Mouse (Mus musculus) kidney, postnatal 0 days (tissue): ENCODE results near the gene Dgki. TPM values are rescaled to one million over a fixed set of nuclear protein-coding genes. Genes with fewer than 3 reads are reported as not detected.

Experiments
- ATAC-seq: fragments of 200-750 bp; cut with Nextera tagmentation; replicated peaks from 2 replicates; pipeline ENCODE4 v1.8.0; 2017; ENCODE audit warnings: low read depth, moderate number of reproducible peaks, moderate TSS enrichment, moderate library complexity; ENCODE audit not compliant: low FRiP score
- DNase-seq: peaks from one replicate; pipeline ENCODE4 v3.0.0-alpha.2; 2016; ENCODE audit warnings: low spot score
- H3K27ac ChIP-seq: fragments of 300-500 bp; sonication (generic); 2 replicates; pipeline ENCODE4 v1.5.1; 2014; ENCODE audit warnings: mild to moderate bottlenecking
- H3K27me3 ChIP-seq: fragments of 300-500 bp; sonication (generic); 2 replicates; pipeline ENCODE4 v1.6.1; 2014; ENCODE audit warnings: low read length, mixed read lengths; ENCODE audit not compliant: insufficient read depth
- H3K36me3 ChIP-seq: fragments of 300-500 bp; sonication (generic); 2 replicates; pipeline ENCODE4 v1.6.1; 2014; ENCODE audit warnings: low read length, mixed read lengths; ENCODE audit not compliant: insufficient read depth
- H3K4me1 ChIP-seq: fragments of 300-500 bp; sonication (generic); replicated peaks from 2 replicates; pipeline ENCODE4 v1.6.1; 2014; ENCODE audit warnings: antibody characterized with exemption, low read length, mixed read lengths; ENCODE audit not compliant: insufficient read depth
- H3K4me2 ChIP-seq: fragments of 300-500 bp; sonication (generic); 2 replicates; pipeline ENCODE4 v1.6.1; 2014; ENCODE audit warnings: mild to moderate bottlenecking, low read length, moderate library complexity, mixed read lengths
- H3K4me3 ChIP-seq: fragments of 300-500 bp; sonication (generic); replicated peaks from 2 replicates; pipeline ENCODE4 v1.5.1; 2014; ENCODE audit warnings: low read depth, low read length
- H3K9ac ChIP-seq: fragments of 300-500 bp; sonication (generic); 2 replicates; pipeline ENCODE4 v1.6.1; 2014; ENCODE audit warnings: low read depth, low read length
- H3K9me3 ChIP-seq: fragments of 300-500 bp; sonication (generic); replicated peaks from 2 replicates; pipeline ENCODE4 v1.6.1; 2016; ENCODE audit warnings: low read length, inconsistent platforms, mixed read lengths
- CTCF ChIP-seq: IDR thresholded peaks from 2 replicates; pipeline ENCODE4 v1.5.1; 2016; ENCODE audit warnings: antibody characterized with exemption, low read depth, mild to moderate bottlenecking, moderate library complexity
- WGBS: fragments of 180-500 bp; shearing (Covaris S2); extraction: QIAGEN DNeasy Blood & Tissue Kit; methylation state at CpG from one replicate; pipeline ENCODE4 v1.1.7; 2014; 5-methylcytosine and 5-hydroxymethylcytosine counted together
- polyA plus RNA-seq: library from polyadenylated mRNA; unstranded; fragments of >200 nt; fragmentation: Nextera tagmentation; extraction: Ambion mirVana; gene quantifications from 2 replicates; pipeline ENCODE4 v1.2.1, GENCODE M21; 2015

Gene Dgki
- polyA plus RNA-seq, 1 experiment from 2014 or later, result 0.76 TPM

GRCm38 (mm10) chr6:37286134-37286533 is 13.8 kb downstream of the Dgki start:
- H3K27me3 ChIP-seq, result no peaks in the 10 kb centered on the region
- DNase-seq (no peak), ATAC-seq (no peak)
- H3K9me3 ChIP-seq, result no peaks in the 10 kb centered on the region
- no peak overlapping the region for H3K27ac ChIP-seq
- no peaks in the 10 kb centered on the region for H3K36me3 ChIP-seq
- no peak for TF ChIP-seq CTCF
- WGBS, result 89% methylated on average over 4 of the region's 4 CpGs
- H3K4me3 ChIP-seq, result no peak overlapping the region
- H3K4me2 ChIP-seq, result no peak overlapping the region
- H3K9ac ChIP-seq, result no peak overlapping the region
- no peaks in the 10 kb centered on the region for H3K4me1 ChIP-seq

GRCm38 (mm10) chr6:37284879-37285278 is 15.1 kb downstream of the Dgki start:
- DNase-seq, result no peak
- Histone ChIP-seq H3K27ac (no peak overlapping the region), H3K36me3 (no peaks in the 10 kb centered on the region), H3K4me3 (no peak overlapping the region), H3K9me3 (no peaks in the 10 kb centered on the region), H3K27me3 (no peaks in the 10 kb centered on the region), H3K4me2 (no peak overlapping the region), H3K9ac (no peak overlapping the region), H3K4me1 (no peaks in the 10 kb centered on the region)
- WGBS, result 93% methylated on average over 9 of the region's 9 CpGs
- ATAC-seq, result no peak
- no peak for TF ChIP-seq CTCF

DNA sequence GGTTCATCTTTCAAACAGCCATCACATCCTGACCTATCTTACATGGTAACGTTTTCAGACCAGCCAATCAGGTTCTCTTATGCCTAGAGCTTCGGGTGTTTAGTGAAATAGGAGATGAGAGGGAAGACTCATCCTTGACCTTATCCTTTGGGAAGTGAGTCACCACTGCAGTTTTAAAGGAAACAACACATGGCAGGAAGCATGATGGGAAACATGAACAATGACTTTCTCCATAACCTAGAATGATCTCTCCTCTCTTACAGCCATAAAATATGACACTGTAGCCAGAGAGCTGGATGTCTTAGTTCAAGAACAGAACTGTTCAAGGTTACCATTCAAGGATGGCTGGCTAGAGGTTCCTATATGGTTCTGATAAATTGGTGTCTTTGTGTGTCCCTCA is 16.6 kb downstream of the Dgki start:
- TF ChIP-seq CTCF, result no peak
- DNase-seq (peak; percentile 19), ATAC-seq (no peak)
- no peaks in the 10 kb centered on the region for H3K9me3 ChIP-seq
- no peak overlapping the region for H3K27ac ChIP-seq
- no peaks in the 10 kb centered on the region for H3K4me1 ChIP-seq
- no peak overlapping the region for H3K9ac ChIP-seq
- H3K4me2 ChIP-seq, result no peak overlapping the region
- no peaks in the 10 kb centered on the region for H3K36me3 ChIP-seq
- WGBS, result 21% methylated on average over 2 of the region's 2 CpGs
- no peak overlapping the region for H3K4me3 ChIP-seq
- no peaks in the 10 kb centered on the region for H3K27me3 ChIP-seq

- Histone ChIP-seq H3K4me2 (no peak overlapping the region), H3K4me1 (no peaks in the 10 kb centered on the region), H3K36me3 (no peaks in the 10 kb centered on the region), H3K9ac (no peak overlapping the region), H3K27me3 (no peaks in the 10 kb centered on the region), H3K4me3 (no peak overlapping the region), H3K9me3 (no peaks in the 10 kb centered on the region), H3K27ac (no peak overlapping the region)
- TF ChIP-seq CTCF, result no peak
- ATAC-seq (no peak), DNase-seq (no peak)
- WGBS, result 59% methylated on average over 1 of the region's 1 CpGs
Measured at GRCm38 (mm10) chr6:37282659-37283058, 17.3 kb downstream of the Dgki start.

DNA sequence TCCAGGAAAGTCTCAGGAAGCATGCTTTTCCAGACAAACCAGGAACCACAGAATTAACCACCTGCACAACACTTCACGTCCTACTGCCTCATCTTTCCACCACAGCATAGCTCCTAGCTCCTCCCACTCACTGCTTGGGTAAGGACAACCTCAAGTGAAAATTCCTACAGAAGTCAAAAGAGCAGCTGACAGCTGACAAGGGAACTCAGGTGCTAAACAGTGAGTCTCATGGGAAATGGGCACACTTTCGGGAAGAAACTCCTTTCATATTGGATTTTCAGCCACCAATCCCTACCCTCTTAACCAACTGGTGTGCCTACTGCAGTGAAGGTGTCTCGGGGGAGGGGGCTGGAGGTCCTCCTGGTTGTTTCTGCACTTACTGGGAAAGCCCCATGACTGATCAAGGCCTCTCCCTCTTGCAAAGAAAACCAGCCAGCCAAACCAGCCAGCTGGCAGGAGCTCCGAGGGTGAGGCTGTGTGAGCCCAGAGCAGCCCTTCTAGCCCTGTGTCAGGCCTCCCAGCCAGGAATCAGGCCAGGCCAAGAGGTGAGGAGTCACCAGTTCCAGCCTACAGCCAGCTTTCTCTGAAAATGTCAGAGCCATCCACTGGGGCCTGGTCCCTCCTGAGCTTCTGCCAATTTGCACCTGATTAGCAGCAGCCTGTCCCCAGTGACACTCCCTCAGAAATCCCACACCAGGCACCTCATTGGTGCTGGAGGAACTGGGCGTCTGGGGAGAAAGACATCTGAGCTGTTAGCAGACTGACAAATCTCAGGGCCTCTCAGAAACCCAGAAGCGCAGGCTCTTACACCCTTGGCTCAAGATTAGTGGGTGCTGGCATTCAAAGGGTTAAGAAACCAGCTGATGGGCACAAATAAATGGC is 22.9 kb downstream of the Dgki start:
- no peak overlapping the region for H3K27ac ChIP-seq
- H3K9ac ChIP-seq, result no peak overlapping the region
- H3K4me3 ChIP-seq, result no peak overlapping the region
- no peak for TF ChIP-seq CTCF
- no peaks in the 10 kb centered on the region for H3K36me3 ChIP-seq
- WGBS, result 62% methylated on average over 6 of the region's 6 CpGs
- no peak for ATAC-seq
- H3K4me1 ChIP-seq, result no peaks in the 10 kb centered on the region
- DNase-seq, result no peak
- H3K9me3 ChIP-seq, result no peaks in the 10 kb centered on the region
- H3K4me2 ChIP-seq, result no peak overlapping the region
- H3K27me3 ChIP-seq, result no peaks in the 10 kb centered on the region

DNA sequence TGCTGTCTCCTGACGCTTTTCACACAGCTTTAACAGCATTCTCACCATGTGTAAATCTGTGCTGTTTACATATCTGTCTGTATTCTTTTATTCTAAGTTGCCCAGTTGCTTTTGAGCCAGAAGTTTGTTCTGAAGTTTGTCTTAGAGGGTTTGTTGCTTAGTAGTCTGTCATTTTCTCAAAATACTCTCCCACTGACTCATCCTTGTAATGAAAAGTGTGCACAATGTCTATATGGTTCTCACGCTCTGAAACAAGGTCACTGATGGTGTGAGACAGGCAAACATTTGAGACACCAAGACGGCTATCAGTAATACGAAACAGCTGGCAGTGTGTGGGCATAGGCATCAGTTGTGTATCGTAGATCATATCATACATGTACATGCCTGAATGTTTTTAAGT is 23.8 kb downstream of the Dgki start:
- H3K4me1 ChIP-seq, result no peaks in the 10 kb centered on the region
- no peaks in the 10 kb centered on the region for H3K9me3 ChIP-seq
- no peak for TF ChIP-seq CTCF
- H3K4me2 ChIP-seq, result no peak overlapping the region
- no peak for ATAC-seq
- 68% methylated on average over 5 of the region's 5 CpGs for WGBS
- DNase-seq, result no peak
- no peaks in the 10 kb centered on the region for H3K36me3 ChIP-seq
- H3K4me3 ChIP-seq, result no peak overlapping the region
- H3K27me3 ChIP-seq, result no peaks in the 10 kb centered on the region
- no peak overlapping the region for H3K27ac ChIP-seq
- no peak overlapping the region for H3K9ac ChIP-seq
